Mouse (Mus musculus): ENCODE results near the gene Tmf1.

Gene Tmf1

GRCm38 (mm10) chr6:97106777-97107176 is 72.1 kb downstream of the Tmf1 start:
- DNase-seq (ENCODE audit: low spot score): peak; percentile 8

- no peak for DNase-seq (ENCODE audit: low spot score)
Observed at GRCm38 (mm10) chr6:97106106-97106505, 72.8 kb downstream of the Tmf1 start.

- DNase-seq (ENCODE audit: low spot score): no peak
Observed at GRCm38 (mm10) chr6:97104264-97104852, 74.6 kb downstream of the Tmf1 start.

All from testis, postnatal 14 days (tissue).